Mouse (Mus musculus) CD4-positive helper T cell, adult 2 months (primary cell): ENCODE data around the gene Il18.
"Not testable (repeated sequence)": the region's sequence is repeated elsewhere in the genome, so short reads cannot be mapped to it uniquely, and the experiment has no call there.

ENCODE experiments used
- DNase-seq: peaks from one replicate; pipeline ENCODE4 v3.0.0-alpha.2; 2012; ENCODE audit warnings: low read depth, missing footprints, low spot score

The Il18 gene

GRCm38 (mm10) chr9:50603189-50603997 lies 48.8 kb downstream of the Il18 start, which contains the start of the genes Sdhd and Timm8b:
TSS of gene Sdhd (minus strand) at chr9:50603812.
TSS of gene Timm8b (plus strand) at chr9:50603910.
- DNase-seq: peak; percentile 97

- no peak for DNase-seq
Observed at GRCm38 (mm10) chr9:50603998-50604324, 49.3 kb downstream of the Il18 start.

GRCm38 (mm10) chr9:50604338-50604737 lies 49.7 kb downstream of the Il18 start:
- DNase-seq: no peak

- no peak for DNase-seq
Observed at GRCm38 (mm10) chr9:50612115-50612514, 57.5 kb downstream of the Il18 start.

GRCm38 (mm10) chr9:50616161-50616560 lies 61.5 kb downstream of the Il18 start:
- no peak for DNase-seq

- peak; percentile 94 for DNase-seq
Observed at GRCm38 (mm10) chr9:50616766-50617603, 62.4 kb downstream of the Il18 start, which contains the start of the genes Pih1d2 and Nkapd1. TSS of gene Pih1d2 (plus strand) at chr9:50617321. TSS of gene Nkapd1 (minus strand) at chr9:50617464.

GRCm38 (mm10) chr9:50617794-50618330 lies 63.2 kb downstream of the Il18 start:
- DNase-seq: no peak

GRCm38 (mm10) chr9:50630903-50631302 lies 76.3 kb downstream of the Il18 start:
- DNase-seq: not testable (repeated sequence)
